29 mouse cellular contexts compared by ENCODE assay signal in genomic region chr13:71437601-71438099, GRCm38 (mm10).
DNase-seq lines count a peak whose midpoint lies in the region; ATAC-seq lines count a peak whose summit lies in the region.
"Had no signal": no experiment of that assay in that cellular context is flagged by ENCODE, and none has a peak within 500 bp of the region (broad histone marks: within the 10 kb centered on the region; RNA-seq: fewer than 3 reads in every experiment).

No protein-coding gene starts in this region.

- no peak overlapping the region for H3K4me3 ChIP-seq in intestine, embryonic 16.5 days (ENCODE audit: low read length)
- H3K4me3 ChIP-seq: embryonic facial prominence, embryonic 10.5 days; embryonic facial prominence, embryonic 13.5 days; forebrain, embryonic 10.5 days; forebrain, embryonic 13.5 days; gastrocnemius, adult 2 months; heart, embryonic 12.5 days; heart, embryonic 15.5 days; hindbrain, embryonic 12.5 days; hindbrain, embryonic 15.5 days had no signal

- H3K9me3 ChIP-seq in intestine, embryonic 16.5 days (ENCODE audit: control insufficient read depth, low read length) = no peaks in the 10 kb centered on the region
- H3K9me3 ChIP-seq: embryonic facial prominence, embryonic 10.5 days; embryonic facial prominence, embryonic 13.5 days; forebrain, embryonic 10.5 days; forebrain, embryonic 13.5 days; heart, embryonic 12.5 days; heart, embryonic 15.5 days; hindbrain, embryonic 12.5 days; hindbrain, embryonic 15.5 days had no signal

- DNase-seq in heart, adult 11 months = peak; percentile 46
- DNase-seq in heart, postnatal 14 days = no peak
- peak; percentile 12 for DNase-seq in 3134 (ENCODE audit: extremely low read depth, insufficient read length, low spot score)
- peak; percentile 33 for DNase-seq in NIH3T3 (ENCODE audit: low read depth)
- DNase-seq in cerebellum, postnatal 4 days (ENCODE audit: low spot score in 2 of 2) = no peak
- DNase-seq in cerebellum, postnatal 10 days = no peak
- no peak for DNase-seq in layer of hippocampus, adult 18-20 months (ENCODE audit: low spot score in 2 of 2)
- DNase-seq: adrenal gland, adult 2 months; adrenal gland, postnatal 14 days; cerebellum, adult 11 months; cerebellum, adult 9-10 months; cerebellum, postnatal 25 days; embryo, embryonic 11 days; forebrain, postnatal 0 days; gastrocnemius, adult 2 months; gastrocnemius, postnatal 14 days; heart, adult 18-20 months; heart, postnatal 10 days; kidney, adult 2 months had no signal

- no peak overlapping the region for H3K27ac ChIP-seq in intestine, embryonic 16.5 days (ENCODE audit: low read length)
- H3K27ac ChIP-seq: embryonic facial prominence, embryonic 10.5 days; embryonic facial prominence, embryonic 13.5 days; forebrain, embryonic 10.5 days; forebrain, embryonic 13.5 days; gastrocnemius, adult 2 months; heart, embryonic 15.5 days; hindbrain, embryonic 12.5 days; hindbrain, embryonic 15.5 days had no signal

- no peaks in the 10 kb centered on the region for H3K36me3 ChIP-seq in intestine, embryonic 16.5 days (ENCODE audit: control insufficient read depth, insufficient read depth, low read length)
- H3K36me3 ChIP-seq: embryonic facial prominence, embryonic 10.5 days; embryonic facial prominence, embryonic 13.5 days; forebrain, embryonic 10.5 days; heart, embryonic 12.5 days; heart, embryonic 15.5 days; hindbrain, embryonic 12.5 days; hindbrain, embryonic 15.5 days had no signal

- H3K9ac ChIP-seq in intestine, embryonic 16.5 days (ENCODE audit: low read depth, low read length) = no peak overlapping the region
- H3K9ac ChIP-seq: embryonic facial prominence, embryonic 13.5 days; forebrain, embryonic 13.5 days; forebrain, postnatal 0 days; heart, embryonic 12.5 days; heart, embryonic 15.5 days; hindbrain, embryonic 12.5 days; hindbrain, embryonic 15.5 days had no signal

- 27% methylated on average over 2 of the region's 2 CpGs for WGBS in intestine, embryonic 16.5 days

- no peaks in the 10 kb centered on the region for H3K4me1 ChIP-seq in intestine, embryonic 16.5 days (ENCODE audit: control insufficient read depth, insufficient read depth, low read length)
- H3K4me1 ChIP-seq: embryonic facial prominence, embryonic 10.5 days; embryonic facial prominence, embryonic 13.5 days; forebrain, embryonic 13.5 days; heart, embryonic 12.5 days; heart, embryonic 15.5 days; hindbrain, embryonic 12.5 days; hindbrain, embryonic 15.5 days had no signal

- no peaks in the 10 kb centered on the region for H3K27me3 ChIP-seq in intestine, embryonic 16.5 days (replicated peaks; ENCODE audit: control insufficient read depth, insufficient read depth, low read length)
- H3K27me3 ChIP-seq: embryonic facial prominence, embryonic 13.5 days; forebrain, embryonic 13.5 days; heart, embryonic 12.5 days; heart, embryonic 15.5 days; hindbrain, embryonic 12.5 days; hindbrain, embryonic 15.5 days had no signal

- ATAC-seq in intestine, embryonic 16.5 days = peak; percentile 40; the same call in 1 of the 2 replicates
- ATAC-seq: CD4-positive, CD25-positive, alpha-beta regulatory T cell, adult 4 months; forebrain, embryonic 13.5 days; forebrain, postnatal 0 days had no signal

- no peak overlapping the region for H3K4me2 ChIP-seq in intestine, embryonic 16.5 days (ENCODE audit: low read depth, low read length)
- H3K4me2 ChIP-seq: embryonic facial prominence, embryonic 13.5 days; forebrain, embryonic 13.5 days; heart, embryonic 12.5 days; heart, embryonic 15.5 days; hindbrain, embryonic 12.5 days; hindbrain, embryonic 15.5 days had no signal

- intact Hi-C loops in heart, postnatal 14 days (cut with DNase I) = no loop called here

Comparison
In these comparisons a context has a peak if more than half of its experiments do, and no peak if none do; other contexts are left out.
1. DNase-seq: peak in heart, adult 11 months (single experiment), 3134 (single experiment) and NIH3T3 (single experiment); none in heart, postnatal 14 days (0 of 2), cerebellum, postnatal 4 days (0 of 2), cerebellum, postnatal 10 days (0 of 2) and layer of hippocampus, adult 18-20 months (0 of 2).